Mouse (Mus musculus): Measurements from ENCODE around the gene Agap1. TPM values are rescaled to one million over a fixed set of nuclear protein-coding genes. Genes with fewer than 3 reads are reported as not detected.

The Agap1 gene
- total and polyA plus RNA-seq, 2 experiments from 2014 or later, result 40.1 to 108 TPM

DNA sequence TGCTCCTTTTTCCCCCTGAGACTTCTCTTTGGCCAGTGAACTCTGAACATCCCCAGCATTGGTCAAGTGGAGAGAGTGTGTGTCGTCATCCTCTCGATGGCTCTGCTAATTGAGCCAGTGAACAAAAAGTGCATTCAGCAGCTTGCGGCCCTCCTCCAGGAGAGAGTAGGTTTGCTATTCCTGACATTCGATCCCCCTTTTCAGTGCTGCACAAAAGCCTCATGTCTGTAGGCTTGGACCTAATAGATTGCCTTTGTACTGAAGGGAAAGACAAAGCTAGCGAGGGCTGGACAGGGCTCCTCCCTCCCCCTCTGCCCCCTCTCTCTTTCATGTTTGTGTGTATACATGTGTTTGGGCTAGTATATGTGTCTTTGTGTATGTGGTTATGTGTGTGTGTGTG lies 63.2 kb downstream of the Agap1 start:
- no peaks in the 10 kb centered on the region for H3K36me3 ChIP-seq (ENCODE audit: insufficient read depth)
- 15% methylated on average over 5 of the region's 5 CpGs for WGBS
- DNase-seq (peak; percentile 24), ATAC-seq (peak; percentile 65)
- no peak overlapping the region for H3K27ac ChIP-seq (ENCODE audit: low read depth, low read length)
- H3K9me3 ChIP-seq (ENCODE audit: low read length), result no peaks in the 10 kb centered on the region
- H3K4me2 ChIP-seq (ENCODE audit: low read depth), result no peak overlapping the region
- H3K27me3 ChIP-seq (ENCODE audit: insufficient read depth, low read length), result peaks cover 16% of the 10 kb centered on the region
- no peak overlapping the region for H3K9ac ChIP-seq
- H3K4me1 ChIP-seq (ENCODE audit: insufficient read depth), result 0 out of 2 replicates have a peak, but pooled peaks cover 5% of the 10 kb centered on the region
- no peak for TF ChIP-seq CTCF (IDR thresholded peaks at IDR 0.05; ENCODE audit: low read depth)
- no peak overlapping the region for H3K4me3 ChIP-seq (ENCODE audit: low read depth, low read length)

DNA sequence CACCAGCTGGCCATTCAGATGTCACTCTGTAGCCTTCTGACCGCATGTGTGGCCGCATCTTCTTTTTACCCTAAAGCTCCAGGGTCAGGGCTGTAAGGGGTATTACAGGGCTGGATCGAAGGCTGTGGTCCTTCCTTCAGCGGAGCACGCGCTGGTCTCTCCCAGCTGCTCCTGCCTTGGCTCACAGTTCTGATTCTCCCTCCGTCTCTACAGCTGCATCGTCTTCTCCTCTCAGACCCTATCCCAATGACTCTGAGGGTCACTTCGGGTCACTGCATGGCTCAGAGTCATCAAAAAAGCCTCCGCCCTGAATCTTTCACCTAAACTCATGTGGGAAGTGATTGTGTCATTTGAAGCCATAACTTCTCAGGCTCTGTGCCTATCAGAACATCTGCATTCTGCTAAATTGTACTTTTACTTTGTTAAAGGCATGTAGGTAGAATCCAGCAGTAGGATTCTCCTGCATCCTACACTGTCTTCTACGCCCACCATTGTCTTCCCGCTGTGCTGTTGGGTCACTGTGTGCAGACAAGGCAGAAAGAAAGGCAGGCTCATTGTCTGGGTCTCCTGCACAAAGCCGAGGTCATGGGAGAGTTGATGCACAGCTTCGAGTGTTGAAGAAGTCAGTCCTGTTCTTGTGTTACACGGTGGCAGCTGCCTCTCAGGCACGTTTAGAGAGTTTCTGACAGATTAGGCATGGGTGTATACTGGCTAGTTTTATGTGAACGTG lies 65.5 kb downstream of the Agap1 start:
- Histone ChIP-seq H3K4me3 (ENCODE audit: low read depth, low read length) (no peak overlapping the region), H3K9ac (no peak overlapping the region), H3K4me2 (ENCODE audit: low read depth) (no peak overlapping the region), H3K9me3 (ENCODE audit: low read length) (no peaks in the 10 kb centered on the region), H3K27me3 (ENCODE audit: insufficient read depth, low read length) (peaks cover 16% of the 10 kb centered on the region), H3K36me3 (ENCODE audit: insufficient read depth) (no peaks in the 10 kb centered on the region), H3K4me1 (ENCODE audit: insufficient read depth) (peaks cover 5% of the 10 kb centered on the region; the same call in 1 of the 2 replicates), H3K27ac (ENCODE audit: low read depth, low read length) (no peak overlapping the region)
- 59% methylated on average over 17 of the region's 17 CpGs for WGBS
- ATAC-seq, result no peak
- DNase-seq, result no peak
- TF ChIP-seq CTCF (IDR thresholded peaks at IDR 0.05; ENCODE audit: low read depth), result no peak

DNA sequence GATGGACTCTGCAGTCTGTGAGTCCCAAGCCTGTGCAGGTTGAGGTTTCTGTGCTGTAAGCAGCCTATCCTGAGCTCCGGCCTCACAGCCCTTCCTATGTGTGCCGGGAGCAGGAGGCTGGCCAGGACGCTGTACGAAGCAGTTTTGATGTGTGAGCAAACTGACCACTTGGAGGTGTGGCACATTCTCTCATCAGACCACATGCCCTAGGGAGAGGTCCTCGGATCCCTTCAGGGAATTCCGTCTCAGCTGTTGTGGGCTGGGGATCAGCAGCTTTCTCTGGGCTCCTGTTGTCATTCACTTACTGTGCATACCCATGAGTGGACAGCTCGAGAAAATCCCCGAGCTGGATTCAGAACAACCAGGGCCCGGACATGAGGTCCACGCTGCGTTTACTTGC lies 66.8 kb downstream of the Agap1 start:
- 74% methylated on average over 11 of the region's 11 CpGs for WGBS
- ATAC-seq (no peak), DNase-seq (no peak)
- Histone ChIP-seq H3K4me3 (ENCODE audit: low read depth, low read length) (no peak overlapping the region), H3K9ac (no peak overlapping the region), H3K27ac (ENCODE audit: low read depth, low read length) (no peak overlapping the region), H3K27me3 (ENCODE audit: insufficient read depth, low read length) (peaks cover 16% of the 10 kb centered on the region), H3K4me1 (ENCODE audit: insufficient read depth) (peaks cover 5% of the 10 kb centered on the region; the same call in 1 of the 2 replicates), H3K4me2 (ENCODE audit: low read depth) (no peak overlapping the region), H3K9me3 (ENCODE audit: low read length) (no peaks in the 10 kb centered on the region), H3K36me3 (ENCODE audit: insufficient read depth) (no peaks in the 10 kb centered on the region)
- no peak for TF ChIP-seq CTCF (IDR thresholded peaks at IDR 0.05; ENCODE audit: low read depth)

DNA sequence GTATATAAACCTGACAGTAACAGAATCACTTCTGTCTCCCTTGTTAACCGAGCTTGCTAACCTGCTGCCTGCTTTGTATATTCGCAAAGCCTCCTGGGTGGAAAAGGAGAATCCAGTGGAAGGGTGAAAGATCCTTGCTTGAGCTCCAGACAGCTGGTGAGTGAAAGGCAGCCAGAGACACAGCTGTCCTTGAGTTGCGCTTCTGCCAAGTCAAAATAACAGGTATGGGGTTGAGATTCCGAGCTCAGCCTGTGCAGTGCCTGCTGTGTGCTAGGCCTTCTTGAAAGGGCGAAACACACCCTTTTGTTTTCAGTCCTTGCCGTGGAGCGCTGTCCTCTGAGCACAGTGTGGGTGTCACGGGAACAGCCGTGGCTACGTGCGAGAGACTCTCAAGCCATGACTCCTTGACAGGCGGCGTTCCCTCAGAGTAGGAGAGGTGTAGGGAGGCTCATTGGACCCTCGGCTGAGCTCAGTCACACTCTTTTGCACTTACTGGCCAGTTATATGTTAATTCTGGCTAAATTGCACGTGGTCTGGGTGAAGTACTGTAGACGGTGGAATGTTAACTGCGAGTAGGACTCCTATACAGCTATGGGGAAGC lies 67.4 kb downstream of the Agap1 start:
- no peaks in the 10 kb centered on the region for H3K9me3 ChIP-seq (ENCODE audit: low read length)
- no peak overlapping the region for H3K27ac ChIP-seq (ENCODE audit: low read depth, low read length)
- DNase-seq, result no peak
- no peak overlapping the region for H3K4me3 ChIP-seq (ENCODE audit: low read depth, low read length)
- no peaks in the 10 kb centered on the region for H3K36me3 ChIP-seq (ENCODE audit: insufficient read depth)
- WGBS, result 56% methylated on average over 17 of the region's 17 CpGs
- H3K4me1 ChIP-seq (ENCODE audit: insufficient read depth), result peaks cover 2% of the 10 kb centered on the region; the same call in 1 of the 2 replicates
- no peak for TF ChIP-seq CTCF (IDR thresholded peaks at IDR 0.05; ENCODE audit: low read depth)
- H3K27me3 ChIP-seq (ENCODE audit: insufficient read depth, low read length), result peaks cover 16% of the 10 kb centered on the region
- no peak overlapping the region for H3K4me2 ChIP-seq (ENCODE audit: low read depth)
- H3K9ac ChIP-seq, result no peak overlapping the region
- no peak for ATAC-seq

DNA sequence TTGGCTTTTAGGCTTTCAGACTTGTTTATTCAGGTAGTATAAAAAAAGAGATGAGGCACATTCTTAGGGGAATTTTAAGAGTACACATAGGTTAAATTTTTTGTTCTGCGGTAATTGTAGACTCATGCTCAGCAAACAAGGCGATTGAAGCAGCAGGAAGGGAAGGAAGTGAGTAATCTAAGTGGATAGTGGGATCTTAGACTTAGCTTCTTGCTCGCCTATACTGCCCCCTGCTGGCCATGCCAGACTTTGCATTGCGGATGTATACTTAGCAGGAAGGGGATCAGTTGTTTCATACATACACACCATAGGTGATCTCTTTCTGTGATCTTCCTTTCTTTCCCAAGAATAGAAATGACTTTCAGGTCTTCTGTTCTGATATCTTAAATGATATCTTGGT lies 69.8 kb downstream of the Agap1 start:
- WGBS, result 1% methylated on average over 4 of the region's 4 CpGs
- Histone ChIP-seq H3K27ac (ENCODE audit: low read depth, low read length) (no peak overlapping the region), H3K27me3 (ENCODE audit: insufficient read depth, low read length) (peaks cover 6% of the 10 kb centered on the region; the same call in 1 of the 2 replicates), H3K4me1 (ENCODE audit: insufficient read depth) (no peaks in the 10 kb centered on the region; the same call in 1 of the 2 replicates), H3K4me3 (ENCODE audit: low read depth, low read length) (no peak overlapping the region), H3K4me2 (ENCODE audit: low read depth) (no peak overlapping the region), H3K9ac (no peak overlapping the region), H3K36me3 (ENCODE audit: insufficient read depth) (no peaks in the 10 kb centered on the region), H3K9me3 (ENCODE audit: low read length) (no peaks in the 10 kb centered on the region)
- ATAC-seq, result peak; percentile 83
- peak; percentile 98 for TF ChIP-seq CTCF (IDR thresholded peaks at IDR 0.05; ENCODE audit: low read depth)
- DNase-seq, result peak; percentile 94

DNA sequence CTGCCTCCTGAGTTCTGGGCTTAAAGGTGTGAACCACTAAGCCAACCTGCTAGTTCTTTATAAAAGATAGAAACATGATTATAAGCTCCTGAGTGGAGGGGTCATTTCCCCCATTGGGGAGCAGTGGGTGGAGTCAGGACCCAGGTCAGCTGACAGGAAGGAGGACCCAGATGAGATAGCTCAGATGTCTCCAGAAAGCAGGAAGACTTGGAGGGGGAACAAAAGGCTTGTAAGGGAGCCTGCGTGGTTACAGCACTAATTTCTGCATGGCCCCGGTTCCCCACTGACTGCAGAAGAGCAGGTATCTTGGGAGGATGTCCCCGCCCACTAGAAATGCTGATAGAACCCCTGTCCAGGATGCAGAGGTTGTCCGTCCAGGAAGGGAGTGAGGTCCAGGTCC lies 70.4 kb downstream of the Agap1 start:
- Histone ChIP-seq H3K4me1 (ENCODE audit: insufficient read depth) (no peaks in the 10 kb centered on the region; the same call in 1 of the 2 replicates), H3K9me3 (ENCODE audit: low read length) (no peaks in the 10 kb centered on the region), H3K27me3 (ENCODE audit: insufficient read depth, low read length) (peaks cover 6% of the 10 kb centered on the region; the same call in 1 of the 2 replicates), H3K4me2 (ENCODE audit: low read depth) (no peak overlapping the region), H3K36me3 (ENCODE audit: insufficient read depth) (no peaks in the 10 kb centered on the region), H3K4me3 (ENCODE audit: low read depth, low read length) (no peak overlapping the region), H3K9ac (no peak overlapping the region), H3K27ac (ENCODE audit: low read depth, low read length) (no peak overlapping the region)
- DNase-seq (no peak), ATAC-seq (no peak)
- TF ChIP-seq CTCF (IDR thresholded peaks at IDR 0.05; ENCODE audit: low read depth), result no peak
- WGBS, result 76% methylated on average over 4 of the region's 4 CpGs

DNA sequence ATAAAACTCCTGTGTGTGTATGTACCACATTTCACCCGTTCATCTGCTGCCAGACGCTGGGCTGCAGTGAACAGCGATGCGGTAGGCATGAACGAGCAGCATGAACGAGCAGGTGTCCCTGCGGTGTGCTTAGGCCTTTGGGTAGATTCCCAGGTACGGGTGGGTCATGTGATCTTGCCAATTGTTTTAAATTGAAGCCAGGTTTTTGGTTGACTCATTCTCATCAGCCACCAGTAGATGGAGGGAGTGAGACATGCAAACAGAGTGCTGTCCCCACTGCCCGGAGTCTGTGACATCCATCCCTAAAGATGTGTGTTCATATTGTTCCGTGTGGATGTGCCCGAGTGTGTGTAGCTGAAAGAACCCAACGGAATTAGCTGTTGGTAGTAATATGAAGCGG lies 71.2 kb downstream of the Agap1 start:
- no peak overlapping the region for H3K9ac ChIP-seq
- DNase-seq (peak; percentile 68), ATAC-seq (peak; percentile 50)
- H3K4me2 ChIP-seq (ENCODE audit: low read depth), result no peak overlapping the region
- peaks cover 6% of the 10 kb centered on the region; the same call in 1 of the 2 replicates for H3K27me3 ChIP-seq (ENCODE audit: insufficient read depth, low read length)
- WGBS, result 18% methylated on average over 13 of the region's 13 CpGs
- H3K36me3 ChIP-seq (ENCODE audit: insufficient read depth), result no peaks in the 10 kb centered on the region
- TF ChIP-seq CTCF (IDR thresholded peaks at IDR 0.05; ENCODE audit: low read depth), result peak; percentile 84
- no peak overlapping the region for H3K27ac ChIP-seq (ENCODE audit: low read depth, low read length)
- H3K4me3 ChIP-seq (ENCODE audit: low read depth, low read length), result no peak overlapping the region
- no peaks in the 10 kb centered on the region; the same call in 1 of the 2 replicates for H3K4me1 ChIP-seq (ENCODE audit: insufficient read depth)
- H3K9me3 ChIP-seq (ENCODE audit: low read length), result no peaks in the 10 kb centered on the region

Data from forebrain, postnatal 0 days (tissue).